Mouse (Mus musculus) intestine, embryonic 16.5 days (tissue): Measurements from ENCODE around the gene Supt6. TPM values are rescaled to one million over a fixed set of nuclear protein-coding genes. Genes with fewer than 3 reads are reported as not detected.

Experiments
- ATAC-seq: fragments of 200-750 bp; cut with Nextera tagmentation; 2 replicates; pipeline ENCODE4 v1.8.0; 2017; ENCODE audit warnings: moderate TSS enrichment, moderate library complexity
- H3K27ac ChIP-seq: fragments of 300-500 bp; sonication (generic); 2 replicates; pipeline ENCODE4 v1.5.1; 2014; ENCODE audit warnings: mild to moderate bottlenecking, low read length
- H3K27me3 ChIP-seq: fragments of 300-500 bp; sonication (generic); replicated peaks from 2 replicates; pipeline ENCODE4 v1.6.1; 2014; ENCODE audit warnings: low read length, control low read depth, mixed read lengths; ENCODE audit not compliant: control insufficient read depth, insufficient read depth
- H3K36me3 ChIP-seq: fragments of 300-500 bp; sonication (generic); 2 replicates; pipeline ENCODE4 v1.6.1; 2014; ENCODE audit warnings: low read length, control low read depth; ENCODE audit not compliant: control insufficient read depth, insufficient read depth
- H3K4me1 ChIP-seq: fragments of 300-500 bp; sonication (generic); 2 replicates; pipeline ENCODE4 v1.6.1; 2014; ENCODE audit warnings: low read length, control low read depth, mixed read lengths; ENCODE audit not compliant: control insufficient read depth, insufficient read depth
- H3K4me2 ChIP-seq: fragments of 300-500 bp; sonication (generic); 2 replicates; pipeline ENCODE4 v1.6.1; 2014; ENCODE audit warnings: low read depth, low read length, control low read depth
- H3K4me3 ChIP-seq: fragments of 300-500 bp; sonication (generic); 2 replicates; pipeline ENCODE4 v1.5.1; 2014; ENCODE audit warnings: mild to moderate bottlenecking, low read length
- H3K9ac ChIP-seq: fragments of 300-500 bp; sonication (generic); 2 replicates; pipeline ENCODE4 v1.6.1; 2014; ENCODE audit warnings: low read depth, low read length
- H3K9me3 ChIP-seq: fragments of 300-500 bp; sonication (generic); 2 replicates; pipeline ENCODE4 v1.6.1; 2016; ENCODE audit warnings: low read length, control low read depth; ENCODE audit not compliant: control insufficient read depth
- WGBS: fragments of 180-500 bp; shearing (Covaris S2); extraction: QIAGEN DNeasy Blood & Tissue Kit; methylation state at CpG from one replicate; pipeline ENCODE4 v1.1.7; 2014; 5-methylcytosine and 5-hydroxymethylcytosine counted together
- polyA plus RNA-seq: library from polyadenylated mRNA; unstranded; fragments of >200 nt; fragmentation: Nextera tagmentation; extraction: Ambion mirVana; gene quantifications from 2 replicates; pipeline ENCODE4 v1.2.1, GENCODE M21; 2015

Gene Supt6
- polyA plus RNA-seq, 1 experiment from 2014 or later, result 19.6 TPM

DNA sequence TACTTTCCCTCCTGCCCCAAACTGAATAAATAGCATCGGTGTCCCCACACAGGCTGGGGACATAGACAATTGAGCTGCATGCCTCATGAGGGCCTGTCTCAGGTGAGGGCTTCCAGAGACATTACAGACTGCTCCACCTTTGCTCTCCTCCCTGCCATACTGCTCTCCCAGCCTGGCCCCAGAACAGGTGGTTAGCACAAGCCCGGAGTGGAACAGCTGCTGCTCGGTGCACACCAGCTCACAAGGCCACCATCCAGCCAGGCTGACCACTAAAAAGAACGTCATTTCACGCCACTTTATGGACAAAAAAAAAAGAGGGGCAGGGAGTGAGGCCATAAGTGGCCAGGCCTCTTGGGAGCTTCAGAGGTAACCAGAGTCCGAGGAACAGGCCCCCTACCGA, 38.6 kb downstream of the Supt6 start:
- ATAC-seq, result no peak

DNA sequence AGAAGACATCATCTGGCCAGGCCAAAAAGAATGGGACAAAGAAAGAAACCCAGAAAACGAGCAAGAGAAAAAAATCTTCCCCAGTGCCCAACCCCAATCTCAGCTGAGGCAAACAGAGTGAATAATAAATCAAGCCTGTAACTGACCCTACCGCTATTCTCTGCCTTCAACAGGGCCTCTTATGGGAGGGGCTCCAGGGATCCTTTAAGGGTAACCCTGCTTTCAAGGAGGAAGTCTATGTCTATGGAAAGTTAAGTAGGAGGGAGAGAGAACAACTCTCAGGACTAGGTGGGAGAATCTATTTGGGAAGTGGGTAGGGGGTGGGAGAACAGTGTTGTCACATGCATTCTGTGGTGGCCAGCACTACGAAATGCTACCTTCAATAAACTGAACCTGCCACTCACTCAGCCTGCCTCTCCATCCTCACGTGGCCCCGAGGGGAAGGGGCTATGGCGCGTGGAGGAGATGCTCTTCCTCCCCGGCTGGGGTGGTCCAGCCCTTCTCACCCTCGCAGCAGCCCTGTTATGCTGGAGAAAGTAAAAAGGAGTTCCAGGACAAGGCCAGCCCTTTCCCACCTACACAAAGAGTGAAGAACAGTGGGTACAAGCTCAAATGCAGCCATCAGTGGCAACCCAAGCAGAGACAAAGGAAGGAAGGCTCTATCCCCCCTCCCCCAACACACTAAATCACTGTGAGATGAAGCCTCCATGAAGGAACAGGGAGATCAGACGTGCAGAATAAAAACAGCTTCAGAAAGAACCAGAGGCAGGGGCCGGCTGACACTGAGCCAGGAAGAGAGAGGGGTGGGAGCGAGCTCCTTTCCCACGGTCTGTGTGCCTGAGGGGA, 40.2 kb downstream of the Supt6 start:
- Histone ChIP-seq H3K9me3 (no peaks in the 10 kb centered on the region), H3K27me3 (no peaks in the 10 kb centered on the region), H3K9ac (no peak overlapping the region), H3K4me1 (peaks cover 14% of the 10 kb centered on the region), H3K4me2 (no peak overlapping the region), H3K27ac (no peak overlapping the region), H3K4me3 (no peak overlapping the region), H3K36me3 (peaks cover 12% of the 10 kb centered on the region)
- 56% methylated on average over 13 of the region's 13 CpGs for WGBS
- 0 out of 2 replicates have a peak, but pooled peaks have one; percentile 55 for ATAC-seq

More for the DNA sequence above, 38.6 kb downstream of the Supt6 start:
- no peak overlapping the region for H3K9ac ChIP-seq
- peaks cover 14% of the 10 kb centered on the region for H3K4me1 ChIP-seq
- no peaks in the 10 kb centered on the region for H3K27me3 ChIP-seq
- H3K27ac ChIP-seq, result no peak overlapping the region
- peaks cover 19% of the 10 kb centered on the region for H3K36me3 ChIP-seq
- no peaks in the 10 kb centered on the region for H3K9me3 ChIP-seq
- 84% methylated on average over 7 of the region's 7 CpGs for WGBS
- H3K4me2 ChIP-seq, result no peak overlapping the region
- no peak overlapping the region for H3K4me3 ChIP-seq

DNA sequence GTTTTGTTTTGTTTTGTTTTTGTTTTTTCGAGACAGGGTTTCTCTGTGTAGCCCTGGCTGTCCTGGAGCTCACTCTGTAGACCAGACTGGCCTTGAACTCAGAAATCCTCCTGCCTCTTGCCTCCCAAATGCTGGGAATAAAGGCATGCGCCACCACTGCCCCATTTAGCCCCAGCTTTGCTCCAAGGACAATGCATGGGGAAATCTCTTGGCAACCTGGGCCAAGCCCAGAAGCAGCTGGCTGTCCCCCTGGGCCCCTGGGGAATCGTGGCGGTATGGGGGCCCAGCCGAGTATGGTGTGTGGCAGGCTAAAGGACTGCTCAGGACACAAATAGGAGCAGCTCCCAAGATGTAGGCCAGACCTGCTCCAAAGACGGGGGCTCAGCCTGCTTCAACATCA, 41.5 kb downstream of the Supt6 start:
- Histone ChIP-seq H3K4me2 (no peak overlapping the region), H3K9ac (no peak overlapping the region), H3K4me3 (no peak overlapping the region), H3K27ac (no peak overlapping the region), H3K4me1 (peaks cover 14% of the 10 kb centered on the region), H3K9me3 (no peaks in the 10 kb centered on the region), H3K36me3 (peaks cover 3% of the 10 kb centered on the region; the same call in 1 of the 2 replicates), H3K27me3 (no peaks in the 10 kb centered on the region)
- ATAC-seq, result no peak
- 72% methylated on average over 6 of the region's 6 CpGs for WGBS

DNA sequence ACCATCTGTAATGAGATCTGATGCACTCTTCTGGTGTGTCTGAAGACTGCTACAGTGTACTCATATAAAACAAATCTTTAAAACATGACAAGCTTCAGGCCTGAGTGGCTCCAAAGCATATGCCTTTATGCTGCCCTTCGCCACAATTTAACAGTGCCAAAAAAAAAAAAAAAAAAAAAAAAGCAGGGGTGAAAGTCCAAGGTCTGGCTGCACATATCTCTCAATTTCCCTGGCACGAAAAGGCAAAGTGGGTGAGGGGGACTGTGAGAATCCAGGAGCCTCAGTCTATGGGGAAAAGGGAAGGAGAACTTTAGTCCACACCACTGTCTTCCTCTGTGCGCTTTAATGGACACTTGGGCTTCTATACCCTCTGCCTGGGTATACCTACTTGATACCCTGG, 43.4 kb downstream of the Supt6 start:
- ATAC-seq, result no peak
- H3K9ac ChIP-seq, result no peak overlapping the region
- 67% methylated on average over 3 of the region's 3 CpGs for WGBS

DNA sequence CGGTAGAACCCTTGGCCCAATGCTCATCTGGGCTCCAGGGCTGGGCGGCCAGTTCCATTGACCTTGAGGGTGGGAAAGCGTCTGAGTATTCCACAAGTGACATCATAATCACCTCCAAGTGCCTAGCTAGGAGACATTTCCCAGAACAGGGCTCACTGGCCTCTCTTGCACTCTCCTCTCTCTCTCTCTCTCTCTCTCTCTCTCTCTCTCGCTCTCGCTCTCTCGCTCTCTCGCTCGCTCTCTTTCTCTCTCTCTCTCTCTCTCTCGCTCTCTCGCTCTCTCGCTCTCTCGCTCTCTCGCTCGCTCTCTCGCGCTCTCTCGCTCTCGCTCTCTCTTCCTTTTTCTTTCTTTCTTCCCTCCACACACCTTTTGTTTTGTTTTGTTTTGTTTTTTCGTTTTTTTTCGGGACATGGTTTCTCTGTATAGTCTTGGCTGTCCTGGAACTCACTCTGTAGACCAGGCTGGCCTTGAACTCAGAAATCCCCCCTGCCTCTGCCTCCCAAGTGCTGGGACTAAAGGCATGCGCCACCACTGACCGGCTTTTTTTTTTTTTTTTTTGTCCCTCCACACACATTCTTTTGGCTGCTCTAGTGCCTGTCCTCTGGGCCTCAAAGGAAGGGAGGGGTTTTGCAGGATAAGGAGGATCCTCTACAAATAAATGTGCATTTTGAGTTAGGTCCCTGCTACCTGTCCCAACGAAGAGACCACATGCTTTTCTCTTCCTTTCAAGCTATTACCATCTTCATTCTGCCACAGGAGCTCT, 50.5 kb downstream of the Supt6 start:
- Histone ChIP-seq H3K9ac (peak overlapping the region; percentile 58), H3K27ac (no peak overlapping the region), H3K4me1 (peaks cover 13% of the 10 kb centered on the region), H3K36me3 (0 out of 2 replicates have a peak, but pooled peaks cover 7% of the 10 kb centered on the region), H3K9me3 (no peaks in the 10 kb centered on the region), H3K27me3 (no peaks in the 10 kb centered on the region), H3K4me2 (peak overlapping the region; percentile 67), H3K4me3 (peak overlapping the region; percentile 57)
- WGBS, result 57% methylated on average over 23 of the region's 23 CpGs
- ATAC-seq, result no peak

More for the DNA sequence above, 43.4 kb downstream of the Supt6 start:
- Histone ChIP-seq H3K9me3 (no peaks in the 10 kb centered on the region), H3K27me3 (no peaks in the 10 kb centered on the region), H3K4me1 (peaks cover 14% of the 10 kb centered on the region), H3K4me3 (no peak overlapping the region), H3K36me3 (peaks cover 3% of the 10 kb centered on the region; the same call in 1 of the 2 replicates), H3K27ac (no peak overlapping the region), H3K4me2 (no peak overlapping the region)

DNA sequence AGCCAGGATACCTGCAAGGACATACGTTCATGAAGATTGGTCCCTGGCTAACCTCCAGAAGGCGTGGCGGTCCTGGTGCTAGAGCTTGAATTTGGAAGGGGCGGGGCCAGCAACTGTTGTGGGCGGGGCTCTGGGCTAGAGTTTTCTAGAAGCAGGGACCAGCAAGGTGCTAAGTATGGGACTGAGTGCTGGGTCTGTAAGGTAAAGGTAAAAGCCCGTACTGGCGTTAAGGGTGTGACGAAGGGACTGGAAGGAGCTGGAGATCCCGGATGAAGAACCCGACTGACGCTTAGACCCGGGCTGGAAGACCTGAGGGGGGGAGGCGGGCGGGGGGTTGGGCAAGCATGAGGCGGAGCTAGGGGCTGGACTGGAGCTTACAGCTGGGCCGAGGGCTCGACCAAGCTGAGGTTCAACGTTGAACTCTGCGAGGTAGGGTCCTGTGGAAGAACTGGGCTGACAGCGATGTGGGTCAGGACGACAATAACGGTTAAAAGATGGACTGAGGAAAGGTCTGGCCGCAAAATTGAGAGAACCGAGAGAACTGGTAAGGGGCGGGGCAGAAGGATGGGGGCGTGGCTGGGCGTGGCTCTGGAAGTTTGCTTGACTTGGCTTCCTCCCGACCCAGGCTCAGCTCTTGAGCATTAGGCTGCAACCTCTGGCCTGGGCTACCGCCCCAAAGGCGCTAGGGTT, 51.2 kb downstream of the Supt6 start:
- Histone ChIP-seq H3K27me3 (no peaks in the 10 kb centered on the region), H3K4me3 (peak overlapping the region; percentile 57), H3K4me1 (peaks cover 20% of the 10 kb centered on the region), H3K9me3 (no peaks in the 10 kb centered on the region), H3K36me3 (0 out of 2 replicates have a peak, but pooled peaks cover 7% of the 10 kb centered on the region), H3K9ac (peak overlapping the region; percentile 58), H3K4me2 (peak overlapping the region; percentile 67), H3K27ac (no peak overlapping the region)
- peak; percentile 80 for ATAC-seq
- 2% methylated on average over 30 of the region's 30 CpGs for WGBS

DNA sequence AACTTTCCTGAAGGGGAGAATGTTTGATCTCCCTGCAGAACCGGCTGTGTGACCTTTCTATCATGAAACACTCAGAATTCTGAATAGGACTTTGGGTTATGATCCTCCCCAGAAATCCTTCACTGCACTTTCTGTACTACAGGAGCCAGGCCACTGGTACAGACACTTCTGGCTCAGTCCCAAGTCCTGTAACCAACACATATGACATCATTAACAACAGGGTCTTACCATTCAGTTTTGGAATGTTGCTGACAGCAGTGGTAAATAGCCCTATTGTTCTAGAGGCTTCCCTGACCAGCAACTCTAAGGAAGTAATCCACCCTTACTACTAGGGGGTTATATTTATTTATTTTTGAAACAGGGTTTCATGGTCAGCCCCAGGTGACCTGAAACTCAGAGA, 52.7 kb downstream of the Supt6 start, which contains the start of gene Proca1:
TSS of gene Proca1 (plus strand) at position 280 of the 400 bp plus-strand sequence.
- WGBS, result 71% methylated on average over 1 of the region's 1 CpGs
- Histone ChIP-seq H3K4me1 (peaks cover 21% of the 10 kb centered on the region), H3K9me3 (no peaks in the 10 kb centered on the region), H3K4me3 (peak within 1 kb of the TSS; percentile 57), H3K9ac (peak within 1 kb of the TSS; percentile 58; the same call in 1 of the 2 replicates), H3K27me3 (no peaks in the 10 kb centered on the region), H3K36me3 (0 out of 2 replicates have a peak, but pooled peaks cover 7% of the 10 kb centered on the region), H3K27ac (no peak within 1 kb of the TSS), H3K4me2 (peak within 1 kb of the TSS; percentile 67; the same call in 1 of the 2 replicates)
- ATAC-seq, result no peak

DNA sequence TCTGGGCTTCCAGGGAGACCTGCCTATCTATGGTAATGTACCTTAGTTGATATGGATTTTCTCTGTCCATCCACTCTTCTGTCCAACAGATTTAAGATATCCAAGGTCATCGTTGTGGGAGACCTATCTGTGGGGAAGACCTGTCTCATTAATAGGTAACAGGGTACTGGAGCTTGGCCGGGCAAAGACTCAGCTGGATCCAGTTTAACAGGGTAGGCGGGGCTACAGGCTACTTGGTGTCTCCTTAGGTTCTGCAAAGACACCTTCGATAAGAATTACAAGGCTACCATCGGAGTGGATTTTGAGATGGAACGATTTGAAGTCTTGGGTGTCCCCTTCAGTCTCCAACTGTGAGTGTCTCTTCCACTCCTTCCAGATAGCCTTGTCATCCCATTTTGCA, 55.7 kb downstream of the Supt6 start:
- H3K27ac ChIP-seq, result peak overlapping the region; percentile 97
- 50% methylated on average over 6 of the region's 6 CpGs for WGBS
- 0 out of 2 replicates have a peak, but pooled peaks cover 7% of the 10 kb centered on the region for H3K36me3 ChIP-seq
- no peaks in the 10 kb centered on the region for H3K9me3 ChIP-seq
- no peak for ATAC-seq
- peaks cover 18% of the 10 kb centered on the region for H3K4me1 ChIP-seq
- no peaks in the 10 kb centered on the region for H3K27me3 ChIP-seq
- peak overlapping the region; percentile 78 for H3K4me2 ChIP-seq
- peak overlapping the region; percentile 73 for H3K4me3 ChIP-seq
- H3K9ac ChIP-seq, result peak overlapping the region; percentile 87; the same call in 1 of the 2 replicates
